Mouse (Mus musculus) heart, postnatal 10 days (tissue): Measurements from ENCODE around the gene Lef1. TPM values are rescaled to one million over a fixed set of nuclear protein-coding genes. Genes with fewer than 3 reads are reported as not detected.

Experiments
- DNase-seq, 2 experiments: peaks; one replicate each; pipeline ENCODE4 v3.0.0; 2021
- intact Hi-C: fragments of 180-260 bp; cut with DNase I; formaldehyde crosslinking; loops from one replicate; pipeline ENCODE4 v1.15.1; 2025
- total RNA-seq, 2 experiments: library from RNA; stranded (reverse); gene quantifications; 2 replicates each; pipeline ENCODE4 v1.2.3; 2021

Lef1 gene
- total RNA-seq, 2 experiments from 2014 or later, result 0.60 to 1.1 TPM

DNA sequence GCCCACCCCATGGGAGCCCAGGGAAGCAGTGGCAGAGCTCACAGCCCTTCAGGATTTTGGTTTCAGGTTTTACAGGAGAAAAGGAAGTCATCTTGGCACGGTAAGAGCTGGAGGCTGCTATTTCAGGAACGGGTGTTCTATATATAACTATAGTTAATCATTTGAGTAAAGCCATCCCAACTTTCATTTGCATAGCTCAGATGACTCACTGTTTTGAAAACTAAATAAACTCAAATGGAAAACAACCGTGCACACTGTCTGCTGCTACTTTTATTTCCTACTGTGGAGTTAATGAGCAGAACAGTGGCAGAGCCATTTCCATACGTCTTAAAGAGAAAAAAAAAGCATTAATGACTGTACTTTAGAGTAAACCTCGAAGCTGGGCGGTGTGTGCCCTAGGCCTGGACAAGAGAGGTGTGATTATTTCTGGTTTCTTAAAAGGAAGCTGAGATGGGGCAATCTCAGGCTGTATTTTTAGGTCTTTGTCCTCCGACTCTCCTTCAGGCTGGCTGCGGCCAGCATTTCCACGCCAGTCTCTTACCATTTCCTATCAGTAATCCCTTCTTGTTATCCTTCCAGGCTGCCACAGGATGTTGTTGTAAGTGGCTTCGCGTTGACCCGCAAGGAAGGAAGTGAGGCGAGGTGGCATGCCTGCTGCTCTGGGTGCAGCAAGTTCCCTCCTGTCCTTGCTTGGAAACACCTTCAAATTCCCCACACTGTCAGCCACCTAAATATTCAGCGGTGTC, 29.2 kb downstream of the Lef1 start:
- DNase-seq, result peak; percentile 21 to 37
- intact Hi-C loops, result no loop called here

- no peak for DNase-seq
- intact Hi-C loops, result no loop called here
Measured at GRCm38 (mm10) chr3:131140091-131140462, 29.8 kb downstream of the Lef1 start.

GRCm38 (mm10) chr3:131141546-131141945, 31.3 kb downstream of the Lef1 start:
- no peak for DNase-seq
- intact Hi-C loops, result no loop called here

GRCm38 (mm10) chr3:131144250-131144649, 34.0 kb downstream of the Lef1 start:
- no peak for DNase-seq

GRCm38 (mm10) chr3:131152921-131153320, 42.6 kb downstream of the Lef1 start:
- intact Hi-C loops, result no loop called here
- no peak for DNase-seq

More at GRCm38 (mm10) chr3:131144250-131144649, 34.0 kb downstream of the Lef1 start:
- intact Hi-C loops, result no loop called here

GRCm38 (mm10) chr3:131153896-131154295, 43.6 kb downstream of the Lef1 start:
- no peak for DNase-seq
- intact Hi-C loops, result no loop called here

- intact Hi-C loops, result no loop called here
Measured at GRCm38 (mm10) chr3:131154576-131154975, 44.3 kb downstream of the Lef1 start.

DNA sequence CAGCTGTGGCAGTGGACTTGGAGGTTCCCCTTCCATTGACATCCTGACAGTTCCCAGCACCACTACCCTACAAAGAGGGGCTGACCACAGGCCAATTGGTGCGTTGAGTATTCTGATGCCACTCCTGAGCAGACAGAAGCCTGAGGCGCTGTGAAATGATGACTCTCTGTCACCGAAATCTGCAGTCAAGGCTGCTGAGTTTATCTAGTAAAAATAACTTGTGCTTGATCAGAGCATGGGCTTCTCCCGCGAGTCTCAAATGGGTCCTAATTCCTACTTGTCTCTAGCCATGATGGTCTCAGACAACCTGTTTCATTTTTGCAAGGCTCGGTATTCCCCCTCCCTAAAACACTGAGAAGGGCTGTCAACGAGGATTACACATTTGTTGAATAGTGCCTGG, 44.8 kb downstream of the Lef1 start:
- no peak for DNase-seq
- intact Hi-C loops, result no loop called here

More at GRCm38 (mm10) chr3:131154576-131154975, 44.3 kb downstream of the Lef1 start:
- DNase-seq, result no peak

DNA sequence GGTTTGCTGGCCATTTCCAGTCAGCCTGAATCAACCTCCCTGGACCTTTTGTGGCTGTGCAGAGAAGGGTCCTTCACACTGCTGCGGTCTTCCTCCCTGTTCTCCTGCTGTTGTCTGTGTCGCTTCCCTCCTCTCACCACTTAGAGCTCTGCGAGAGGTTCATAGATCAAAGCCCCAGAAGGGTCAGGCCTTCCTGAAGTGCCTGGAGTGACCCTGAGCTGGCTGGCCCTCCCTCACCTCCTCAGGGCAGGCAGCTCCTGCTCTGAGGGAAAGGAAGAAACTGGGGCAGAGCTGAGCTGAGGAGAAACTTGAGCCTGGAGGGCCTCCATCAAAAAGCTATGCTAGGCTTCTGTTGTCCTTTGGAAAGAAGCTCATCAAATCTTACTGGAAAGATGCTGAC, 45.4 kb downstream of the Lef1 start:
- no peak for DNase-seq
- intact Hi-C loops, result no loop called here

DNA sequence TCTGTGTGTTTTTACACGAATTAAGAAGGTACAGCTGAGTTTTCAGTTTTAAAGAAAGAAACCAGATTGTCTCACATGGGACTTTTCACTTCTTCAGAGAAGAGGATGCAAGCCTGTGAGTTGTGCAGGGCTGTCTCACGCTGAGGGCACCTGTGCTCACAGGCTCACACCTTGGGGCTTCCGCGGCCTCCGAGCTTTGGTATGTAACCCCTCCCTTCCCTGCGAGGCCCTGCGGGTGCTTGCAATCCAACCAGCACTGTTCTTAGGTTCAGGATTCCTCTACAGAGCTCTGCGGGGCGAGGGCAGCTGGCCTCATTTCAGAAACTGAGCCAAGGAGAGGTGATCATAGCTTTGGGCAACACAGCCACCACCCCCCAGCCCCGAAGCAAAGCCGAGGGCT, 46.1 kb downstream of the Lef1 start:
- DNase-seq, result no peak
- intact Hi-C loops, result no loop called here

DNA sequence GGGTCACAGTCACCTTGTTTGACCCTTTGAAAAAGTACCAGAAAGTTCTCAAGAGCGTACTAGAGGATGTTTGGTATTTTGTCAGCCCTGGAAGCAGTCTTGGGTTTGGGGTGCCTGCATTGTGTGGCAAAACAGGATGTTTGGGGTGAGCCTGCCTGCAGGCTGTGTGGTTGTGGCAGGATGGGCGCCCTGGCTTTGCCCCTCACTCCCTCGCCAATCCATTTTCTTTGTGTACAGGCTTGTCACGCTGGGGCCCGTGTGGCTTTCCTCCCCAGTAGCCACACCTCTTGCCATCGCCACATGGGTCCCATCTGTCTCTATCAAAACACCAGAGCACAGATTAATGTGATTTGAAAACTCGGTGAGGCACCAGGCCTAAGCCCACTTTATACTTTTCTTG, 47.2 kb downstream of the Lef1 start:
- no peak for DNase-seq
- intact Hi-C loops, result no loop called here

DNA sequence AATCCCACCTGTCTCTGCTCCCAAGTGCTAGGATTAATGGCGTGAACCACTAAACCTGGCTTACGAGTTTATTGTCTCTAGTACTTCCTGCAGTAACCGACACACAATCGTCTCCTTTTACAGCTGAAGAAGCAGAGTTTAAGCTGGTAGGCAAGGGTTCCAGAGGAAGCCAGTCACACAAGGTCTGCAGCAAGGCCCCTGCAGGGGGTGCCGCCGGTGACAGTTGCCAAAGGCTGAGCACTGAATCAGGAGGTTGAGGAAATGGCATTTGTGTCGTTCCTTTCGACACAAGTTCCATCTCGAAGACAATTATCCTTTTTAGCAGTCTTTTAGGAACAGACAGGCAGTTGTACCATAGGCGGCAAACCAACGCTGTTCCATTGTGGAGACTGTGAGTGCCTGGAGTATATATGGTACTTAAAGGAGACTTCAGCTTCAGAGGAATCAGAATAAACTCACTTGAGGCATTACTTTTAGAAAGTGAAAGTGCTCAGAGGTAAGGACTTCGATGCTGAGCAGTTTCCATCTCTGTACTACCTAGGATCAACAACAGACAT, 49.0 kb downstream of the Lef1 start:
- intact Hi-C loops, result no loop called here
- DNase-seq, result no peak

GRCm38 (mm10) chr3:131159881-131160615, 49.8 kb downstream of the Lef1 start:
- intact Hi-C loops, result no loop called here

DNA sequence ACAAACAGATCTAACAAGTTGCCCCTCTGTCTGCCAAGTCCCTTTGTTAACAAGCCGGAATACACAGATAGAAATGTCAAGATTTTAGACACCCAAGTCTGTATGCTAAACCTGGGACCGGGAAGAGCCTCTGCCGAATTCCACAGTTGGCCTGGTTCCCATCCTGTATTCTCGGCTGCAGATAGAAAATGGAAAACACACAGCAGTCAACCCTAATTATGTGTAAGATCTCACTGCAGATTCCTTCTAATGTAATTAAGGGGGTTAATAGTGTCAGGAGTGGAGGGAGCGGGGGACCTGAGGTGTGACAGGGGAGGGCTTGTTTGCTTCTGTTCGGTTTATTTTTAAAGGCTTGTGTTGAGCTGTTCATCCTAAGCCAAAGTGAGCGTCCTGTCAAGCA, 50.6 kb downstream of the Lef1 start:
- DNase-seq, result no peak
- intact Hi-C loops, result no loop called here

More at GRCm38 (mm10) chr3:131159881-131160615, 49.8 kb downstream of the Lef1 start:
- DNase-seq, result no peak

DNA sequence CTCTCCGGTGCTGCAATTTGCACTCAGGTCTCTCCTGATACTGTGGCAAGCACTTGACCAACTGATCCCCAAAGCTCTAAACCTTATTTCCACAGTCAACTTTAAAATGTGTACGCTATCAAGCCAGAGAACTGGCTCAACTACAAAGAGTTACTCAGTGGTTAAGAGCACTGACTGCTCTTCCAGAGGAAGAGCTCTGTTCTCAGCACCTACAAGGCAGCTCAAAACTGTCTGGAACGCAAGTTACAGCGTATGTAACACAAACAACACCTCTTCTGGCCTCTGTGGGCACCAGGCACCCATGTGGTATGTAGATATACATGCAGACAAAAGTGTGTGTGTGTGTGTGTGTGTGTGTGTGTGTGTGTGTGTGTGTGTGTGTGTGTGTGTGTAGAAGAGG, 57.5 kb downstream of the Lef1 start:
- no peak for DNase-seq
- intact Hi-C loops, result no loop called here

DNA sequence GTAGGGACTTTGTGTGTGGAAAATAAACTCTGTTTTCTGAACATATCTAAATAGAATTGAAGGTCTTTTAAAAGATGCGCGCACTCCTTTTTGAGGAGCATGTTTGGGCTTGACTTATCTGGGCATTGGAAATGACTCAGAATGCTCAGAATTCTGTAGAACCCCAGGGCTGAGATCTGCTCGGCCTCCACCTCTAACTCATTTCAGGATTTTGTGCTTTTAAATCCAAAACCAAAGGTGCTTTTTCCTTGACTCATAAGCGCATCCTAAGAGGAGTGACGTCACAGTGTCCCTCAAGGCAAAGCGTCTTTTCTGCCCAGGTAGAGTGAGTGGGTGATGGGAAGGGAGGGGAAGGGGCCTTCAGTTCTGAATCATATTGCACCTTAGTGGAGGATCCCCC, 58.9 kb downstream of the Lef1 start:
- intact Hi-C loops, result no loop called here
- no peak for DNase-seq

- intact Hi-C loops, result no loop called here
- DNase-seq, result no peak
Measured at GRCm38 (mm10) chr3:131170099-131170643, 59.9 kb downstream of the Lef1 start.

DNA sequence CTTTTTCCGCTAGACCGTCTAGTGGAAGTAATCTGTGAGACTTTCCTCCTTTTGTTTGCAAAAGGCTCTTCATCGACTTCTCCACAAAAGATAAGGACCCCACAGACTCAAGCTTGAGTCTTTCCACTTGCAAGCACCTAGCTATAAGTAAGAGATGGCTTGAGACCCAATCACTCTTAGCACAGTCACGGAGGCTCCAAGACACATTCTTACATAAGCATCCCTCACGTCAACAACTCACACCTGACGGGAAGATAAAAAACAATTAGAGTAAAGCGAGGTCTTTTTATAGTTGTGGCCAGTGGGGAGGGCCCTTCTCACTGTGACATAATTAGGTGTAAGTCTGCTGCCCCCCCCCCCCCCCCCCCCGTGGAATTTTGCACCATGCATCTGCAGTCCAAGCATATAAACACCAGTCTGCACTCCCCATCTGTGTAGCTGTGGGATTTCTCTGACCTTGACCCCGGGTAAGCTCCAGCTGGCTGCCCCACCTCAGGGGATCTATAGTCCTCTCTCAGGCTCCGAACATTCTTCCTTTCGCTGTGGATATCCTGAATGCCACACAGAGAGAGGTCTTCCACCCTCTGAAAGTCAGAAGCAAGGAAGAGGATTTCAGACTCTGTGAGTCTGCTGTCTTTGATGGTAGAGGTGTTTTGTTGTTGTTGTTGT, 61.2 kb downstream of the Lef1 start:
- DNase-seq, result no peak
- intact Hi-C loops, result no loop called here

DNA sequence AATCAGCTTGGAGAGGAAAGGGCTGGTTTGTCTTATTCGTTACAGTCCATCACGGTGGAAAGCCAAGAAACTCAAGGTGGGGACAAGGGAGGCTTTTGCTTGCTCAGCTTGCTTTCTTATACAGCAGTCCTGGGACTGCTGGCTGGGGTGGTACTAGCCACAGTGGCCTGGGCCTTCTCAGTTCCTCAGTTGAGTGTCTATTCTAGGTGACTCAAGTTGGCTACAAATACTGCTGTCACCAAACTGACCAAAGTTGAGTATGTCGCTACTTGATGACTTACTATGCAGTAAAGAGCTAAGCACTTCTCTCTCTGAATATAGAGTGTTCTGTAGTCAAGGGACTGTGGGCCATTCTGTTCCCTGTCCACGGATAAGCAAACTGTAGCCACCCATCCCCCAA, 62.0 kb downstream of the Lef1 start:
- DNase-seq, result no peak
- intact Hi-C loops, result no loop called here

- no peak for DNase-seq
- intact Hi-C loops, result no loop called here
Measured at GRCm38 (mm10) chr3:131181006-131181405, 70.7 kb downstream of the Lef1 start.

DNA sequence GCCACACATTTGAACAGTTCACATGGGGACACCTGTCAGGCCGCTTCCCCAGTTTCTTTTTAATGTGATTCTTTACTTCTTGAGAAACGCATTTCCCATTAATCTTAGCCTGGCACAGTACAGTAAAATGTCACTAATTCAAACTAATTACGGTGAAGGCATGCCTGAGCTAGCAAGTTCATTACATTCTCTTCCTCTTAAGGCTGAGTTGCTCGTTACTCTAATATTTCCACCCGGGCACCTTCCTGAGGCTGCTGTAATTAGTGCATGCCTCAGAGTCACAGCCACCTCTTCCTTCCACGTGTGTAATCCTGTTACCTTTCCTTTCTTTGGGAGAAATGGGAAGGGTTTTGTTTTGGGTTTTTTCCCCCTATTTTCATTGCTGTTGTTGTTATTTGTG, 71.9 kb downstream of the Lef1 start:
- DNase-seq, result no peak
- intact Hi-C loops, result no loop called here
